Mouse (Mus musculus): Measurements from ENCODE around the gene Snx32.

Snx32 gene

DNA sequence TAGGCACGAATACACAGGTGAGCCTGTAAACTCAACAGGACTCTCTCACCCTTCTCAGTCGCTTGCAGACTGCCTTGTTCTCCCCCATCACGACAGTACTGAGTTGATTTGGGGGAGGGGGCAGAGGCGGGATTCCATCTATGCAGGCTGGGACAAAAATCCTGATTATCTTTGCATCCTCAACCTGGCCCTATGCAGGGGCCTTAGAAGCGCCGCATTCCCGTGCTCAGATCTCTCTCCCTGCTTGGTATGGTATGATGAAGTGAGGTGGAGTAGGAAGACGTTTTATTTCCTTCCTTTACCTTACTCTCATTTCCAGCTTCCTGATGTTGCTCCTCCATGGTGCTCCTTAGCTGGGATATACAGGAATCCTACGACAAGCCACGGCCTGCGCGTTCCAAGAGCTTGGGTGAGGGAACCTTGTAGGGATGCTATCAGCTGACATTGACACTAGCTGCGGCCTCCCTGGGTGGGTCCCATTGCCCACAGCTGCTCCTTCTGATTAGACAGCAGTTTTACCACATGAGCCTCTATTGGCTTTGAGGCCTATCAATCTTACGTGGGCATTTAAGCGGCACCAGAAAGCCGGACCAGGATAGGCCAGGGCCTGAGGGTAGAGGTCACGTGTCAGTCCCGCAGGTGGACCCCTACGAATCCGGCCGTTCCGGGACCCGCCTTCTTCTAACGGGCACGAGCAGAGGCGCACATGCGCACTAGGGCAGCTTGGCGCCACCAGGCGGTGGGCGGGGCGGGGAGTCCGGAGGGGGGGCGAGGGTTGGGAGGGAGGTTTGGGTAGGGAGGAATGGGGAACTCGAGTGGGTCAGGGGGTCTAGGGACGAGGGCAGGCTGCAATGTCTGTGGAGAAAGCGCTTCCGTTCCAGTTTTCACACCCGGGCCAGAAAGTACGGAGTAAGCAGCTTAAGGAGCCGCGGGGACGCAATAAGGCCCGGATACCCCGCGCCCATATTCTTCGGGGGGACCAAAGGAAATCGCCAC is at the start of gene Snx32:
Gene Snx32 (minus strand): TSS at position 508 of the 996 bp plus-strand sequence.
- peak; percentile 99 for DNase-seq

DNA sequence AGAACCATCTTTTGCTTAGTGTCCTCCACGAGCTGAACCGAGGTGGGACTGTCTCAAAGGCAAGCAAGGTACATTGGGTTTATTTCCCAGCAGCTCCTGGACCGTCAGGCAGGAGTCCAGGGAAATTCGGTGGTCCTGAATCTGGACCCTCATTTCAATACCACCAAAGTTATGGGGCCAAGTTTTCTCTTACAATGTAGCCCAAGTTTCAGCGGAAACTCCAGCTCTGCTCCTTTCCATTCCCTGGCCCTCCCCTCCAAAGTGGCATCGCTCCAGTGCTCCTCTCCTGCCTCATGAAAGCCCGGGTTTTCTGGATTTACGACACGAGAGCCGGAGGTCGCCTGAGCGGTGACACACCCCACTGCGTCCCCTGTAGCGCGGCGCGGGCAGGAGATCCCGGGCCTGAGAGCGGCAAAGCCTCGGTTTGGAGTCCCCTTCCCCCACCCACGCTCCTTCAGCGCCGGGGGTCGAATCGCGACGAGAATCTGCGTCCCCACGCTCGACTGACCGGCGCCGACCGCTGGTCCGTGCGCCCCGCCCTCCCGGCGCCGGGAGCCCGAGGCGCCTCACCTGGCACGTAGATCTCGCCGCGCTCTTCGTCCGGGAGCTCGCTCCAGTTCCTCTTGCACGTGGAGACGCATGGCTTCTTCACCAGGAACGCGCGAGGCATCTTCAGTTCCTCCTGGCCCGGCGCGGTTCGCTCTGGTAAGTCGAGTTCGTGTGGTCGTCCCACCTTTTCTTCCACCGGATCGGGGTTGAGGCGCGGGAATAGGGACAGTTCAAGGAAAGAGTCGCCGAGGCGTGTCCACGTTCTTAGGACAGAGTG is 49.5 kb upstream of the Snx32 start:
- peak; percentile 57 for DNase-seq

DNA sequence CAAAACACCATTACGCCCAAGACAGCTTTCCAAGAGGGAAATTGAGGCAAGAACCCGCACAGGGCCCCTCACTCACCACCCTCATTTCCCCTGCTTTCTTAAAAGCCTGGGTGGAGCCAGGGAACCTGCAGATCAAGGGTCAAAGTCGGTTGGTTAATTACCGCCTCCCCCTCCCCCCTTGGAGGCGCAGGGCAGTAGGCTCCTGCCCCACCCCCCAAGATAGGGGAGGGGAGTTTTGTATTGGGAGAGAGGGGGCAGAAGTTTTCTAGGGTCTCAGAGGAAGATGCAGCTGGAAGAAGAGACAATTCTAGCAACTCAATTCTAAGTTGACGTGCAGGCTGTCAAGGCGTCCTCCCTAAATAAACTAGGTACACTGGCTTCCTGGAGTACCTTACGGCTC is 48.9 kb upstream of the Snx32 start:
- peak; percentile 82 for DNase-seq

DNA sequence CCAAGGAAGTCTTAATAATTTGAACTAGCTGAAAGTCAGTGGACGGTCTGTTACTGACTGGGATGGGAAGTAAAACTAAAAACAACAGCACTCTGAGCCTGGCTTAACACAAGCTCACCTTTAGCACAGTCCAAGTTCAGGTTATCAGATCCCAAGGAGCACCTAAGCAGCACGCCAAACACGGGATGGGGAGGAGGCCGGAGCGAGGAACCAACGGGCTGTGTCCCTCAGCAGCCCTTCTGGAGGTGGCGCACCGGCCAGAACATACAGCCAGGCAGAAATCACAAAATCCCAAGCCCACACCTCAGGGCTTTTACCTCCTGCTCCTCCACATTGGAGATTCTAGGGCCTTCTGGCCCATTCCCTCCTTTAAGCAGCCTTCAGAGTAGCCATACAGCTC is 48.4 kb upstream of the Snx32 start:
- DNase-seq: no peak

DNA sequence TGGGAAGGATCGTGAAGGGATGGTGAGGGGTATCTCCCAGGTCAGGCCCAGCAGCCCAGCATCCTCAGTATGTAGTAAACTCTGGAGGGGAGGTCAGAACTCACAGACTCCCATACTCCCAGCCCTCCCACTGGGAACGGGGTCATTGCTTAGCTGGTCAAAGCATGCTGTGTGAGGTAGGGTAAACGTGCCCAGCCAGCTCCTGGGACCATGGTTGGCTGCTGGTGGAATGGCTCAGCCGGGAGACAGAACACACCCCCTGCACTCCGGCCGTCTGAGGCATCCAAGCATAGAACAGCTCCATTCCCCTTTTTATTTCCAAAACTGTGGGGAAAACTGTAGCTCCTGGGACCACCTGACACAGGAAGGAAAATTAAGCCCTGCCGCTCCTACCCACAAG is 47.8 kb upstream of the Snx32 start:
- DNase-seq: peak; percentile 74

DNA sequence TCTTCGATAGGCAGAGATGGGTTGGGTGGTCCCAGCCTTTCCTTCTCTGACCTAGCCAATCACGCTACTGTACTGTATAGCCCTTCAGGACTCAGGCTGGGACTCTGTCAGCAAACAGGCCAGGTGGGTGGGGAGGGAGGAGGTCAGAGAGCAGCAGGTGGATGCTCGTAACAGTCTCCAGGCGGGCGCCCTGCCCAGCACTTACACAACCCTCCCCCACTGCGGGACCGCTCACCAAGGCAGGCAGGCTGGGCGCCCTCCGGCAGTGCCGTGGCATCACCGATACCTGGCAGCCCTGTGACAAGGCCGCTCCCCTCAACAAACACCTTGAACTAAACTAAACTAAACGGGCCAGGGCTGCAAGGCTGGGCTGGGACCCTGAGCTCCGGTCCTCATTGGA is 43.9 kb upstream of the Snx32 start:
- DNase-seq: peak; percentile 75

DNA sequence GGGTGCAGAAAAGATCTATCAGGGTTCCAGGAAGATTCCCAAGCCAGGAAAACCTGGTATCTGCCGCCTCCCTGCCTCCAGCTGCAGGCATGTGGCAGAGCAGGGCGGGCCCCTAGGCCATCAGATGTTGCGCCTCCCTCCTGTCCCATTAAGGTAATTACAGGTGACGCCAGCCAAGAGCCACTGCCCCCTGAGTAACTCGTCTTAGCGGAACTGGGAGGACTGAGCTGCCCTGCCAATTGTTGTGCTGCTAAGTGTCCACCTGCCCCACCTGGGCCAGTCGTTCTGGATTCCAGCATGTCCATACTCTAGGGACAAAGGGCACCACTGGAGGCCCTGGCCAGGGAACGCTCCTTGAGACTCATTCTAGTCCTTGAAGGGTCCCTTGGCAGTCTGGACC is 43.5 kb upstream of the Snx32 start:
- DNase-seq: peak; percentile 33

DNA sequence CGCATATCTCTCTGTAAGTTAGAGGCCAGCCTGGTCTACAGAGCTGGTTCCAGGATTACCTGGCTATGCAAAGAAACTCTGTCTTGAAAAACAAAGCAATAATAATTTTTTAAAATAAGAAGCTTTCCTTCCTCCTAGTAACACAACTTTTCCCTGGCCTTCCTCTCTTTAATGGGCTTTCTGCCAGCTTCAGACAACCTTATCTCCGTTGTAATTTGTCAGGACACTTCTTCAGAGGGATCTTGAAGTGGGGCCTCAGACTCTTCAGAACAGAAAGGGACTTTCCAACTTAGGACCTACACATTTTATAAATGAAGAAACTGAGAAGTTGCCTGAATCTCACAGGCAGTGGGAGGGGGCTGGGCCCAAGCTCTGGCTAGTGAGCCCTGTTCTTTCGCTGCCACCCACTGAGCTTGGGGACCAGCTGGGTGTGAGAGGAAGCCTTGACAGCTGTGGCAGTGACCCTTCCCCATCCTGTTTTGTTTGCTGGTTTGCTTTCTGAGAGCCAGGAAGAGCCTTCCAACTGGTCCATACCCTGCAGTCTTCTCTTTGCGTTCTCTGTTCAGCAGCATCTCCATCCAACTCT is 37.2 kb upstream of the Snx32 start:
- DNase-seq: no peak

DNA sequence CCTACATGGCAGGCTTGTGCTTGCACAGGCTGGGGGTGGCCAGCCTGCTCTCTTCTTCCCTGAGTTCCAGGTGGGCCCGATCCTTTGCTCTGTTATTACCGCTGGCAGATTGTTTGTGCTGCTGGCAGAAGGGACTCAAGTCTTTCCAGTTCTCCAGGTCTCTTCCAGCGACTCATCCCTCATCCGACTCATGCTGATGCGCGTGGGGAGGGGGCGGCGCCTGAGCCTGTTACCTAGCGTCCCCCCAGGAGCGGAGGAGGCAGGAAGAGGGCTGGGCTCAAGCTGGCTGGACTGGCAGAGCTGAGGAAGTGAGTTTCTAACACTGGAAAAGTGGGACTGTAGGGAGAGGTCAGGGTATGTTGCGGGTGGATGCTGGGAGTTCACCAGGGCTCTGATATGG is 33.7 kb upstream of the Snx32 start:
- no peak for DNase-seq

DNA sequence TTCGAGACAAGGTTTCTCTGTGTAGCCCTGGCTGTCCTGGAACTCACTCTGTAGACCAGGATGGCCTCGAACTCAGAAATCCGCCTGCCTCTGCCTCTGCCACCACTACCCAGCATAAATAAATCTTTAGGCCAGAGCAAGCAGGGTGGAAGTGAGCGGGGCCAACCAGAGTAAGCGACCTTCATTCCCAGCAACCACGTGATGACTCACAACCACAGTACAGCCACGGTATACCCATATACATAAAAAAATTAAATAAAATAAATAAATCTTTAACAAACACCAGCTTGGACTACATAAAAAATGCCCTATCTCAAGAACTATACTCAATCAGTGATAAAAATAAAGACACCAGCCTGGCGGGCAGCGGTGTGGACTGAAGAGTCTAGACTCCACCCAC is 33.0 kb upstream of the Snx32 start:
- no peak for DNase-seq

DNA sequence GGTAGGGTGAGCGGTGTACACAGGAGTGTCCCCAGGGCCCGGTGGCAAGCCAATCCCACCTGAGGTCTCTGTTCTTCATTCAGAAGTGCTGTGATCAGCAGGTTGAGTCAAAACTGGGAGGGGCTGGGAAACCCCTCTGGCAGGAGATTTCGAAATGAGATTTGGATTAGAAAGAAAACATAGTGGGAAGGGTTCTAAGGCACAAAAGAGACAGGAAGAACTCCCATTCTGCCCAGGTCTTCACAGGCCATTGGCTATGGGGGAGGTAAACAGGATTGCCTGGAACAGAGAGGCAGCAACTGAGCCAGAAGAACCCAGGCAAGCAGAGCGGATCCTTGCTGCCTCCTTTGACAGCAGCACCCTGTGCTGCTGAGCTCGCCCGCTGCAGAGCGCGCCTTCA is 28.4 kb upstream of the Snx32 start:
- DNase-seq: no peak

DNA sequence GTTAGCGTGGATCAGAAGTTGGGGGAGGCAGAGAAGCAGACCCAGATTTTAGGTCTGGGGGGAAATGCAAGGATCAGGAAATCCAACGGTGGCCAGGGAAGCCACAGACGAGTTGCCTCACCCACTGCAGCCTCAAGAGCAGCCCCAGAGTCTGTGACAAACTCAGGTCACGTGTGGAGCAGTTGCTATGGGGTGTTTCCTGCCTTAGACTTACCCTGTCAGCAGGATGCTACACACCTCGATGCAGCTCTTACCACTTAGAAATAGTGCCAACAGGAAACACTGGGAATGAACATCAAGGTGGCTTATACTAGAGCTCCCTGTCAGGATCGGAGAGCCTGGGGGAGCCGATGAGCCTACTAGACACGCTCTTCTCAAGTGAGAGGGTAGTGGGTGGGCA is 22.2 kb upstream of the Snx32 start:
- DNase-seq: peak; percentile 19

DNA sequence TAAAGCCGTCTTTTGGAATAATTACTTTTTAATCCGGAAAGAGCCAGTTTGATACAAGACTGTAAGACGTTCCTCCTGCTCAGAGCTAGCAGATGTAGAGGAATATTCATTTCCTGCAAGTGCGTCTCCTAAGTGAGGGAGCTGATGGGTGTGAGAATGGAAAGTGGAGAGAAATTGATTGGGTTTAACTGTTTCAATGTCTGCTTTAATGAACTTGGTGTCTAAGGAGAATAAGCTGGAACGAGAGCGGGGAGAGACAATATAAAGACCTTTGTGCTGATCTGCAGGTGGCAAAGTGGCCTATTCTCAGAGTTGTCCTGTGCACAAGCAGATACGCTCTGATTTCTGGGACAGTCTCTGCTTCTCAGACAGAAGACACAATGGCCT is 19.8 kb upstream of the Snx32 start:
- DNase-seq: no peak

DNA sequence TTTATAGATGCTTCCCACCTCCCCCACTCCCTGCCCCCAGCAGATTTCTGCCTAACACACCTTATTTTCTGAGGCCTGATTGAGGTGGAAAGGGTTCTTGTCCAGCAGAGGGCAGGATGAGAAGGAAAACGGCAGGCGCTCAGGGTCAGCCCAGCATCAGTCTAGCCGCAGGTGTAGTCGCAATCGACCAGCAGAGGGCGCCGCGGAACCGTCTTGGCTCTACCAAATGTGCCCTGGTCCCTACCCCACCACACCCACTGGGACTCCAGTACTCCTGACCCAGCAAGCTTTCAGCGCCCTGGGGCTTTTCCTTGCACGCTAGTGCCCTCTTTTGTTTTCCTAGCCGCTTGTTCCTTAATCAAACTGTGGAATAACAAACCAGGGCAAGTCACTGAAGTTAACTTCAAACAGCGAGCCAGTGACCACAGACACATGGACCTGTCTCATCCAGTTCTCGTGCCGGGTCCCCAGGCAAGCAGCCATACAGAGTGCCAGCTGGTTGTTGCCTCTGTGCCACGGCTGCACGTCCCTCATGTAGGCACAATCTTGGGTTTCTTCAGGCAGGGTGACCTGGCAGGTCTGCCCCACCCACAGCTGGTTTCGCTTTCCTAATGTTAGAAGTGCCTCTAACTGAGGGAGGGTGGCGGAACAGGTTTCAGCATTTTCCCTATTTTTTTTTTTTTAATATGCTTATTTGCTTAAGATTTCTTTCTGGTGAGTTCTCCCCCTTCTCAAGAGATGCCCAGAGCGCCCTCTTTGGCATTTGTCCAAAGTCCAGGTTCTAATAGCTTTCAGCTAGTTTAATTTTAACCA is 19.2 kb upstream of the Snx32 start:
- peak; percentile 98 for DNase-seq

DNA sequence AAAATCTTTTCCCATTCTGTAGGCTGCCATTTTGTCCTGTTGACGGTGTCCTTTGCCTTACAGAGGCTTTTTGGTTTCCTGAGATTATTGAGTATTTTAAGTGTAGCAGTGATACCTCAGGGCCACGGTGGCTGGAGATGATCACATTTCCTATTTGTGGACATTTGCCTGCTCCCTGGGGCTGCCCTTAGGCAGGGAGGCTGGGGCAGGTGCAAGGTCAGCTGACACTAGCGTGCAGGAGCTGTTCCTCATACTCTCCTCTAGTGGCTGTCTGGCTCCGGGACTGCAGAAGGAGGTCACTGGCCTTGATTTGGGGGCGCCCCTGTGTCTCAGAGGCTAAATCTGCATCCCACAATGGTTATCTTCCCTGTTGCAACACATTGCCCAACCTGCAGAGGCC is 14.9 kb upstream of the Snx32 start:
- DNase-seq: no peak

DNA sequence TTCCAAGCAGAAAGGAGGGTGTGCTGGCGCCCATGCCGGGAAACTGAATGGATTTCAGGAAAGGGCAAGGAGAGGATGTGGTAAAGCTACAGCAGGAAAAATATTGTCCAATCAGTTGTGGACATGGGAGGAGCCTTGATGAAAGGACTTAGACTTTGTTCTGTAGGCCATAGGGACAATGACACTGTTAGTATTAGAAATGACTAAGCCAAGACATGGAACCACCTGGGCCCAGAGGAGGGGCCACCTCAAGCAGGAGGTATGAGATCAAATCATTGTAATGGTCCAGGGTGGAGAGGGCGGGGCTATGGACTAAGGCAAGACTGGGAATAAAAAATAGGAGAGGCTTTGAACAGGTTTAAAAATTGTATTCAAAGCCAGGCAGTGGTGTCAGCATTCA is 8.4 kb upstream of the Snx32 start:
- DNase-seq: no peak

DNA sequence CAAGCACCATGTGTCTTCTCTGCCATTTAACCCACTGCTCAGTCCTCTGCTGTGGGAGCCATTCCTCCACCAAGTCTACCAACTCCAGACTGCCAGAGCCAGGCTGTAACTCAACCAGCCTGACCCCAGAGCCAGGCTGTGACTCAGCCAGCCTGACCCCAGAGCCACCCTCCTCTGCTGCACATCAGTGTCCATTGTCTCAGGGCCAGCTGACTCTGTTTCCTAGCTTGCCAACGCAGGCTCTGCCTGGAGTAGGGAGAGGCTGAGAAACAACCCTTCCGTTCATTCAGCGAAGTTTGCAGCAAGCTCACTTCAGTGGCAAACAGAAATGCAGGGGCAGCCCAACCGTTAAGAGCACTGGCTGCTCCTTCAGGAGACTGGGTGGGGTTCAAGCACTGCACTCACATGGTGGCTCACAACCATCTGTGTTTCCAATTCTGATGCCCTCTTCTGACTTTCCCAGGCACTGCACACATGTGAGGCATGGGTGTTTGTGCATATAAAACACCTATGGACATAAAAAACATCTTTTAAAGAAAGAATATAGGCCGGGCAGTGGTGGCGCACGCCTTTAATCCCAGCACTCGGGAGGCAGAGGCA is 6.7 kb upstream of the Snx32 start:
- no peak for DNase-seq

DNA sequence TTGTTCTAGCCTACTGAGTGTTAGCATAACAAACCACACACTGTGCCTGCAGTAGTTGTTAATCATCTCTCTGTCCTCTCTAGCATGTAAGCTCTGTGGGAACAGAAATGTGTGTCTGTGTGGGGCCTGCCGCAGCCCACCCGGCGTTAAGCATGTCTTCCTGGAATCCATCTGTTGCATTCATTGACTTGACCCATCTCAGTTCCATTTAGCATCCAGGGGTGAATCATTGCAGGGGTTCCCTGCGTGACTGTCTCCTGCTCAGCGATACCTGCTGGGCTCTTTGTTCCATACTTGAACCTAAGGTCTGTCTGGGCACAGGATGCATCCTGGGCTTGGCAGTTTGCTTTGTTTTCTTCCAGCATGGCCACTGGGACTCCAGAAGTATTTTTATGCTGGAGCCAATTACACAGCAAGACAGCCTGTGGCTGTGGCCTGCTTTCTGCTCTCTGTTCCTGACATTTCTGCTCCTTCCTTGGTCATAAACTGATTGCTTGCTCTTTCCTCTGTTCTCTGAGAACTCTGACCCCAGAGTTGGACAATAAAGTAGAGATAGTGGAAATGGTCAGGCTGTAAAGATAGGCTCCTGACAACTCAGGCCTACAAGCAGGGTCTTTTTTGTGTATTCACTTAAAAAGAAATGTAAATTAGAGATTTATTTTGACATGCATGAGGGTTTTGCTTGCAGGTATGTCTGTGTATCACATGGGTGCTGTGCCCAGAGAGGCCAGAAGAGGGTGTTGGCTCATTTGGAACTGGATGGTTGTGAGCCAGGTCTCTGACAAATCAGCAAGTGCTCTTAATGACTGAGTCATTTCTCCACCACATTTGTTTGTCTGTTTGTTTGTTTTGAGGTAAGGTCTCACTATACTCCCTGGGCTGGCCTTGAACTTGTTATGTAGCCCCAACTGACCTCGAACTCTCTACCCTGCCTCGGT is 5.8 kb upstream of the Snx32 start:
- DNase-seq: no peak

DNA sequence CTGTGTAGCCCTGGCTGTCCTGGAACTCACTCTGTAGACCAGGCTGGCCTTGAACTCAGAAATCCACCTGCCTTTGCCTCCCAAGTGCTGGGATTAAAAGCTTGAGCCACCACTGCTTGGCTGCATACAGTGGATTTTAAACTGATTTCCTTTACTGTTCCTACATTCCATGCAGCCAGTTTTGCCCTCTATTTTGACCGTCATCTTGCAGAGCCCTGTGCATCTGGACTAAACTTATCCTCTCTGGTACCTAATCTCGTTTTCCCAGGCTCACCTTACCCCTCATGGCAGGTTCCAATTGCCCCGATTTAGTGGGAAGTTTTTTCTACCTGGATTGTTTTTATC is 2.6 kb upstream of the Snx32 start:
- no peak for DNase-seq

DNA sequence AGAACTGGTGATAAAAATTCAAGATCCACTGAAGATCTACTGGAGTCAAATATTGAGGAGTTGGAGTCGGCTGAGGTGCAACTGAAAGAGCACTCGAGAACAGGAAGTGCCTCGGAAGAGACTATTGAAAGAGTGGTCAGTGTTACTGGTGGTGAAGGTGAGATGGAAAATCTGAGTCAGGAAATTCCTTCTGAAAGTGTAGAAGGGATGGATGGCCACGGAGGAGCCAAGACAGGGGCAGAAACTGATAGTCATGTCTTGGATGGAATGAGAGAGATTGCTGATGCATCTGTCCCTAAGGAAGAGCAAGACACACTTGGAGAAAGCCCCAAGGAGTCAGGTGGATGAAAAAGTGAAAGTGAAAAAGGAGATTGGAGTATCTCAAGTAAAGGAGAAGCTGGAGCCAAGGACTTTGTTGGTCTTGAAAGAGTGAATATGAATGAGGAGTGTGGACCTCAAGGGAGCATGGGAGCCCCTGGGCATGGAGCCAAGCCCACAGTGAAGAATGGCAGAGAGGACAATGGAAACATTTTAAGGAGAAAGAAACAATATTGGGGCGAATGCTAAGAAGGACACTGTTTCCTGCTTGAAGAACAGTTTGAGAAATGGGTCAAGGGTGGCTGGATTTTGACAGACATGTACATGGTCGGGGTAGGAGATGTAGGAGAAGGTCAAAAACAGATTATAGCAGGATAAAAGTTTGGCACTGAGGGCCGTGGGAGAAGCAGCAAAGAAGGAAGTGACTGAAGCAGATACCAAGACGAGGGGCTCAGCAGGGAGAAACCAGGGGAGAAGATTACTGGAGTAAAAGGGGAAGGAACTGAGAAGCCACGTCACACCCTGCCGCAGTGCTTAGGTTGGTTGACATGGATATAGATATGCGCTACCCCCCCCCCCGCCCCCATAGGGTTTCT is 2.0 kb upstream of the Snx32 start:
- DNase-seq: no peak
